13 mouse cellular contexts compared by ENCODE assay signal in genomic region chr6:97882931-97883330, GRCm38 (mm10).
DNase-seq lines count a peak whose midpoint lies in the region; ATAC-seq and TF ChIP-seq lines count a peak whose summit lies in the region.
"Had no signal": no experiment of that assay in that cellular context is flagged by ENCODE, and none has a peak within 500 bp of the region (broad histone marks: within the 10 kb centered on the region; RNA-seq: fewer than 3 reads in every experiment).

No protein-coding gene starts in this region.

- H3K36me3 ChIP-seq in hindbrain, embryonic 16.5 days (ENCODE audit: control insufficient read depth, insufficient read depth, low read length) = no peaks in the 10 kb centered on the region
- H3K36me3 ChIP-seq in hindbrain, embryonic 12.5 days = no peaks in the 10 kb centered on the region
- H3K36me3 ChIP-seq in heart, postnatal 0 days (replicated peaks; ENCODE audit: control insufficient read depth, insufficient read depth, low read length) = no peaks in the 10 kb centered on the region
- H3K36me3 ChIP-seq: embryonic facial prominence, embryonic 15.5 days; stomach, embryonic 15.5 days had no signal

- peak; percentile 56 for ATAC-seq in hindbrain, embryonic 16.5 days
- no peak for ATAC-seq in hindbrain, embryonic 12.5 days (ENCODE audit: low FRiP score)
- no peak for ATAC-seq in heart, postnatal 0 days (ENCODE audit: insufficient read depth, low read depth)

- H3K9ac ChIP-seq in hindbrain, embryonic 16.5 days (ENCODE audit: low read depth, low read length) = no peak overlapping the region
- no peak overlapping the region for H3K9ac ChIP-seq in hindbrain, embryonic 12.5 days
- H3K9ac ChIP-seq in heart, postnatal 0 days (replicated peaks; ENCODE audit: low read depth, low read length) = no peak overlapping the region
- H3K9ac ChIP-seq: embryonic facial prominence, embryonic 15.5 days; lung, embryonic 14.5 days; stomach, embryonic 15.5 days had no signal

- no peak overlapping the region for H3K4me3 ChIP-seq in gastrocnemius, adult 2 months
- no peak overlapping the region for H3K4me3 ChIP-seq in hindbrain, embryonic 16.5 days (ENCODE audit: low read length)
- no peak overlapping the region for H3K4me3 ChIP-seq in hindbrain, embryonic 12.5 days
- H3K4me3 ChIP-seq in heart, postnatal 0 days (ENCODE audit: low read depth, low read length) = no peak overlapping the region
- H3K4me3 ChIP-seq: embryonic facial prominence, embryonic 15.5 days; stomach, embryonic 15.5 days had no signal

- TF ChIP-seq EP300 in heart, postnatal 0 days (IDR thresholded peaks at IDR 0.05; ENCODE audit: low read depth) = no peak

- WGBS in hindbrain, embryonic 16.5 days = 64% methylated on average over 8 of the region's 8 CpGs
- WGBS in hindbrain, embryonic 12.5 days = 73% methylated on average over 8 of the region's 8 CpGs
- WGBS in heart, postnatal 0 days = 61% methylated on average over 8 of the region's 8 CpGs

- no peaks in the 10 kb centered on the region; the same call in 1 of the 2 replicates for H3K4me1 ChIP-seq in hindbrain, embryonic 16.5 days (ENCODE audit: control insufficient read depth, insufficient read depth, low read depth, low read length)
- 0 out of 2 replicates have a peak, but pooled peaks cover 9% of the 10 kb centered on the region for H3K4me1 ChIP-seq in hindbrain, embryonic 12.5 days
- peaks cover 54% of the 10 kb centered on the region for H3K4me1 ChIP-seq in heart, postnatal 0 days (ENCODE audit: control insufficient read depth, insufficient read depth)
- H3K4me1 ChIP-seq: embryonic facial prominence, embryonic 15.5 days; stomach, embryonic 15.5 days had no signal

- intact Hi-C loops in gastrocnemius, adult 2 months (cut with DNase I) = loop anchor here (5.0 kb wide), 1 partner anchor 76 kb away; the partner anchor contains the start of gene Mitf
- intact Hi-C loops in gastrocnemius, postnatal 14 days (cut with DNase I; ENCODE audit: low total_unique reads) = no loop called here

- H3K9me3 ChIP-seq in hindbrain, embryonic 16.5 days (ENCODE audit: control insufficient read depth, low read length) = no peaks in the 10 kb centered on the region
- H3K9me3 ChIP-seq in hindbrain, embryonic 12.5 days (replicated peaks) = no peaks in the 10 kb centered on the region
- H3K9me3 ChIP-seq in heart, postnatal 0 days (replicated peaks; ENCODE audit: control insufficient read depth, low read length) = no peaks in the 10 kb centered on the region
- H3K9me3 ChIP-seq: embryonic facial prominence, embryonic 15.5 days; stomach, embryonic 15.5 days had no signal

- no peak for DNase-seq in gastrocnemius, adult 2 months
- no peak for DNase-seq in gastrocnemius, postnatal 14 days
- peak; percentile 74 to 84 for DNase-seq in cerebellum, adult 18-20 months
- DNase-seq in heart, postnatal 0 days (ENCODE audit: low spot score) = no peak
- DNase-seq in right cerebral cortex, adult 2 months (ENCODE audit: low spot score in 2 of 2) = no peak
- no peak for DNase-seq in thymus, postnatal 4 days
- DNase-seq: liver; thymus, postnatal 36 days had no signal

- no peak for TF ChIP-seq CTCF in gastrocnemius, adult 2 months (IDR thresholded peaks at IDR 0.05)
- TF ChIP-seq CTCF in heart, postnatal 0 days (IDR thresholded peaks at IDR 0.05; ENCODE audit: low read depth) = no peak

- H3K4me2 ChIP-seq in hindbrain, embryonic 16.5 days (ENCODE audit: low read length) = no peak overlapping the region
- H3K4me2 ChIP-seq in hindbrain, embryonic 12.5 days (replicated peaks) = no peak overlapping the region
- H3K4me2 ChIP-seq in heart, postnatal 0 days (ENCODE audit: low read depth, low read length) = peak overlapping the region; percentile 13
- H3K4me2 ChIP-seq: embryonic facial prominence, embryonic 15.5 days; lung, embryonic 14.5 days; stomach, embryonic 15.5 days had no signal

- peak overlapping the region; percentile 68 for H3K27ac ChIP-seq in gastrocnemius, adult 2 months
- no peak overlapping the region for H3K27ac ChIP-seq in hindbrain, embryonic 16.5 days (ENCODE audit: low read depth, low read length)
- no peak overlapping the region for H3K27ac ChIP-seq in hindbrain, embryonic 12.5 days
- H3K27ac ChIP-seq in heart, postnatal 0 days (ENCODE audit: low read depth) = peak overlapping the region; percentile 91
- H3K27ac ChIP-seq: embryonic facial prominence, embryonic 15.5 days; stomach, embryonic 15.5 days had no signal

- no peaks in the 10 kb centered on the region for H3K27me3 ChIP-seq in hindbrain, embryonic 16.5 days (replicated peaks; ENCODE audit: control insufficient read depth, insufficient read depth, low read length)
- H3K27me3 ChIP-seq in hindbrain, embryonic 12.5 days = no peaks in the 10 kb centered on the region
- H3K27me3 ChIP-seq in heart, postnatal 0 days (ENCODE audit: control insufficient read depth, insufficient read depth, low read length) = no peaks in the 10 kb centered on the region
- H3K27me3 ChIP-seq: embryonic facial prominence, embryonic 15.5 days; stomach, embryonic 15.5 days had no signal

Comparison
In these comparisons a context has a peak if more than half of its experiments do, and no peak if none do; other contexts are left out.
1. DNase-seq: peak in cerebellum, adult 18-20 months (2 of 2); none in gastrocnemius, adult 2 months (single experiment), gastrocnemius, postnatal 14 days (single experiment), heart, postnatal 0 days (single experiment), right cerebral cortex, adult 2 months (0 of 2) and thymus, postnatal 4 days (single experiment).
2. H3K27ac ChIP-seq: peak in gastrocnemius, adult 2 months (single experiment) and heart, postnatal 0 days (single experiment); none in hindbrain, embryonic 16.5 days (single experiment) and hindbrain, embryonic 12.5 days (single experiment).